Mouse (Mus musculus): Measurements from ENCODE around the gene Col4a3bp. TPM values are rescaled to one million over a fixed set of nuclear protein-coding genes. Genes with fewer than 3 reads are reported as not detected.

The Col4a3bp gene
- polyA plus RNA-seq, 1 experiment from 2014 or later = 6.5 TPM

- ATAC-seq (replicated peaks; ENCODE audit: low FRiP score, low read depth) (no peak), DNase-seq (ENCODE audit: low spot score) (no peak)
- TF ChIP-seq CTCF (IDR thresholded peaks at IDR 0.05; ENCODE audit: low read depth) = no peak
- WGBS = 79% methylated on average over 5 of the region's 5 CpGs
- H3K27ac ChIP-seq = no peak overlapping the region
- H3K4me1 ChIP-seq (replicated peaks; ENCODE audit: insufficient read depth, low read length) = no peaks in the 10 kb centered on the region
- H3K27me3 ChIP-seq (ENCODE audit: insufficient read depth, low read length) = no peaks in the 10 kb centered on the region
- H3K4me2 ChIP-seq (ENCODE audit: low read length) = no peak overlapping the region
- H3K4me3 ChIP-seq (replicated peaks; ENCODE audit: low read depth, low read length) = no peak overlapping the region
- no peak overlapping the region for H3K9ac ChIP-seq (ENCODE audit: low read depth, low read length)
- no peaks in the 10 kb centered on the region for H3K36me3 ChIP-seq (ENCODE audit: insufficient read depth, low read length)
- no peaks in the 10 kb centered on the region for H3K9me3 ChIP-seq (replicated peaks; ENCODE audit: low read length)
Observed at GRCm38 (mm10) chr13:96684779-96685178, 142.4 kb downstream of the Col4a3bp start.

GRCm38 (mm10) chr13:96687261-96687660 lies 144.8 kb downstream of the Col4a3bp start:
- Histone ChIP-seq H3K9me3 (replicated peaks; ENCODE audit: low read length) (no peaks in the 10 kb centered on the region), H3K4me2 (ENCODE audit: low read length) (no peak overlapping the region), H3K9ac (ENCODE audit: low read depth, low read length) (no peak overlapping the region), H3K27me3 (ENCODE audit: insufficient read depth, low read length) (no peaks in the 10 kb centered on the region), H3K36me3 (ENCODE audit: insufficient read depth, low read length) (no peaks in the 10 kb centered on the region), H3K27ac (no peak overlapping the region), H3K4me3 (replicated peaks; ENCODE audit: low read depth, low read length) (no peak overlapping the region), H3K4me1 (replicated peaks; ENCODE audit: insufficient read depth, low read length) (no peaks in the 10 kb centered on the region)
- no peak for DNase-seq (ENCODE audit: low spot score)
- 65% methylated on average over 9 of the region's 9 CpGs for WGBS
- no peak; the same call in 1 of the 2 replicates for ATAC-seq (replicated peaks; ENCODE audit: low FRiP score, low read depth)
- TF ChIP-seq CTCF (IDR thresholded peaks at IDR 0.05; ENCODE audit: low read depth) = no peak

Other genes starting within 250 kb of the Col4a3bp start
- 10.6 and 11.5 TPM in 2 replicates for gene Poc5, start 154.3 kb upstream of the Col4a3bp start, polyA plus RNA-seq (2015; fragmentation: Nextera tagmentation; extraction: Ambion mirVana)
- 0.22 and 0.32 TPM in 2 replicates for gene Ankdd1b, start 71.4 kb upstream of the Col4a3bp start, polyA plus RNA-seq (2015; fragmentation: Nextera tagmentation; extraction: Ambion mirVana)
- not detected in 2 replicates for gene Gm17622, start 51.9 kb upstream of the Col4a3bp start, polyA plus RNA-seq (2015; fragmentation: Nextera tagmentation; extraction: Ambion mirVana)
- 4.1 and 5.2 TPM in 2 replicates for gene Polk, start within 50 bp of the Col4a3bp start, polyA plus RNA-seq (2015; fragmentation: Nextera tagmentation; extraction: Ambion mirVana)
- gene Hmgcr, start 128.3 kb downstream of the Col4a3bp start, polyA plus RNA-seq (2015; fragmentation: Nextera tagmentation; extraction: Ambion mirVana) = 36.7 and 42.2 TPM in 2 replicates
- gene Ankrd31, start 205.7 kb downstream of the Col4a3bp start, polyA plus RNA-seq (2015; fragmentation: Nextera tagmentation; extraction: Ambion mirVana) = not detected in 2 replicates

Measured in kidney, postnatal 0 days (tissue).